Mouse (Mus musculus) cortical plate, adult 2 months (tissue): ENCODE measurements around the gene Kirrel3.

Experiments used
- CTCF ChIP-seq: fragments of 200-500 bp; IDR thresholded peaks from 2 replicates; pipeline ENCODE4 v1.5.1; 2011; ENCODE audit warnings: mild to moderate bottlenecking, control low read depth, low read length; ENCODE audit not compliant: insufficient read depth; ENCODE audit errors: extremely low read depth
- POLR2A ChIP-seq: fragments of 200-500 bp; IDR thresholded peaks from 2 replicates; pipeline ENCODE4 v1.6.1; 2011; ENCODE audit warnings: mild to moderate bottlenecking, low read length, control low read depth; ENCODE audit not compliant: insufficient read depth; ENCODE audit errors: extremely low read depth

GRCm38 (mm10) chr9:34753891-34754290, 268.2 kb downstream of the Kirrel3 start:
- TF ChIP-seq CTCF: no peak
- no peak for TF ChIP-seq POLR2A
